Mouse (Mus musculus) embryo, embryonic 10.5 days (tissue): ENCODE measurements around the gene Thap4.
A peak's percentile ranks its signal among the peaks of the same experiment; 100 is the strongest.

Source experiments
- DNase-seq: peaks from one replicate; pipeline ENCODE4 v3.0.0-alpha.2; 2015; ENCODE audit warnings: low spot score

The Thap4 gene

GRCm38 (mm10) chr1:93742910-93743309 lies 11.8 kb downstream of the Thap4 start:
- DNase-seq = no peak

- DNase-seq = no peak
Measured at GRCm38 (mm10) chr1:93741987-93742386, 12.7 kb downstream of the Thap4 start.

GRCm38 (mm10) chr1:93740671-93741070 lies 14.0 kb downstream of the Thap4 start:
- no peak for DNase-seq

GRCm38 (mm10) chr1:93737711-93738110 lies 17.0 kb downstream of the Thap4 start:
- no peak for DNase-seq

- DNase-seq = no peak
Measured at GRCm38 (mm10) chr1:93735859-93736258, 18.8 kb downstream of the Thap4 start.

GRCm38 (mm10) chr1:93731880-93732281 lies 22.8 kb downstream of the Thap4 start:
- peak; percentile 43 for DNase-seq

- DNase-seq = no peak
Measured at GRCm38 (mm10) chr1:93731103-93731502, 23.6 kb downstream of the Thap4 start.

- DNase-seq = peak; percentile 61
Measured at GRCm38 (mm10) chr1:93726974-93727373, 27.7 kb downstream of the Thap4 start.

GRCm38 (mm10) chr1:93726116-93726515 lies 28.5 kb downstream of the Thap4 start:
- no peak for DNase-seq

- no peak for DNase-seq
Measured at GRCm38 (mm10) chr1:93725665-93726064, 29.0 kb downstream of the Thap4 start.

- DNase-seq = no peak
Measured at GRCm38 (mm10) chr1:93724623-93725022, 30.0 kb downstream of the Thap4 start.

GRCm38 (mm10) chr1:93721557-93721956 lies 33.1 kb downstream of the Thap4 start:
- DNase-seq = no peak

GRCm38 (mm10) chr1:93716166-93716565 lies 38.5 kb downstream of the Thap4 start:
- DNase-seq = no peak

GRCm38 (mm10) chr1:93705389-93705788 lies 49.3 kb downstream of the Thap4 start:
- no peak for DNase-seq

- no peak for DNase-seq
Measured at GRCm38 (mm10) chr1:93704341-93704740, 50.3 kb downstream of the Thap4 start.

- no peak for DNase-seq
Measured at GRCm38 (mm10) chr1:93703472-93704048, 51.1 kb downstream of the Thap4 start.

- no peak for DNase-seq
Measured at GRCm38 (mm10) chr1:93702106-93702505, 52.6 kb downstream of the Thap4 start.

GRCm38 (mm10) chr1:93699159-93699558 lies 55.5 kb downstream of the Thap4 start:
- DNase-seq = no peak

- no peak for DNase-seq
Measured at GRCm38 (mm10) chr1:93697317-93697716, 57.3 kb downstream of the Thap4 start.

- no peak for DNase-seq
Measured at GRCm38 (mm10) chr1:93694966-93695365, 59.7 kb downstream of the Thap4 start.

GRCm38 (mm10) chr1:93693943-93694342 lies 60.7 kb downstream of the Thap4 start:
- DNase-seq = no peak

- no peak for DNase-seq
Measured at GRCm38 (mm10) chr1:93693502-93693901, 61.2 kb downstream of the Thap4 start.

- DNase-seq = no peak
Measured at GRCm38 (mm10) chr1:93692773-93693172, 61.9 kb downstream of the Thap4 start.

GRCm38 (mm10) chr1:93691786-93692357 lies 62.8 kb downstream of the Thap4 start:
- no peak for DNase-seq
